Mouse (Mus musculus) liver, adult 2 months (tissue): ENCODE results near the gene Fam219a. TPM values are rescaled to one million over a fixed set of nuclear protein-coding genes. Genes with fewer than 3 reads are reported as not detected.

Source experiments
- DNase-seq: peaks from one replicate; pipeline ENCODE4 v3.0.0-alpha.2; 2011; ENCODE audit warnings: low read depth, low spot score; ENCODE audit errors: extremely low read depth
- H3K27ac ChIP-seq: fragments of 200-500 bp; replicated peaks from 2 replicates; pipeline ENCODE4 v1.5.1; 2012; ENCODE audit warnings: low read depth, mild to moderate bottlenecking, control low read depth, inconsistent platforms, low read length; ENCODE audit not compliant: insufficient read depth
- H3K27me3 ChIP-seq: fragments of 200-500 bp; 2 replicates; pipeline ENCODE4 v1.6.1; 2012; ENCODE audit warnings: mild to moderate bottlenecking, moderate library complexity, low read length, inconsistent platforms; ENCODE audit not compliant: control insufficient read depth, insufficient read depth
- H3K36me3 ChIP-seq: fragments of 200-500 bp; 2 replicates; pipeline ENCODE4 v1.6.1; 2012; ENCODE audit warnings: low read length, inconsistent platforms; ENCODE audit not compliant: control insufficient read depth, insufficient read depth
- H3K4me1 ChIP-seq: fragments of 200-500 bp; 2 replicates; pipeline ENCODE4 v1.6.1; 2011; ENCODE audit warnings: low read length; ENCODE audit not compliant: control insufficient read depth, insufficient read depth
- H3K4me3 ChIP-seq: fragments of 200-500 bp; 2 replicates; pipeline ENCODE4 v1.5.1; 2011; ENCODE audit warnings: low read depth, mild to moderate bottlenecking, control low read depth, low read length, moderate library complexity; ENCODE audit not compliant: insufficient read depth
- H3K79me2 ChIP-seq: fragments of 200-500 bp; 2 replicates; pipeline ENCODE4 v1.6.1; 2012; ENCODE audit warnings: inconsistent platforms, mild to moderate bottlenecking, low read length, moderate library complexity; ENCODE audit not compliant: control insufficient read depth, insufficient read depth
- H3K9ac ChIP-seq: fragments of 200-500 bp; 2 replicates; pipeline ENCODE4 v1.6.1; 2012; ENCODE audit warnings: low read depth, mild to moderate bottlenecking, control low read depth, inconsistent platforms, low read length
- CTCF ChIP-seq: fragments of 200-500 bp; IDR thresholded peaks from 2 replicates; pipeline ENCODE4 v1.5.1; 2011; ENCODE audit warnings: low read depth, low read length, control low read depth
- POLR2A ChIP-seq: fragments of 200-500 bp; IDR thresholded peaks from 2 replicates; pipeline ENCODE4 v1.6.1; 2011; ENCODE audit warnings: low read length, control low read depth; ENCODE audit not compliant: insufficient read depth; ENCODE audit errors: extremely low read depth
- WGBS: fragments of 180-500 bp; shearing (Covaris S2); methylation state at CpG from one replicate; pipeline ENCODE4 v1.1.7; 2018; 5-methylcytosine and 5-hydroxymethylcytosine counted together
- polyA plus RNA-seq: library from polyadenylated mRNA; depleted of rRNA; stranded (reverse); fragments of >200 nt; gene quantifications from 2 replicates; pipeline ENCODE4 v1.2.3, GENCODE M21; 2012
- total RNA-seq: library from RNA; depleted of rRNA; stranded (reverse); fragments of >200 nt; gene quantifications from 2 replicates; pipeline ENCODE4 v1.2.3, GENCODE M21; 2014

Gene Fam219a
- total and polyA plus RNA-seq, 2 experiments: 1.5 to 6.5 TPM

DNA sequence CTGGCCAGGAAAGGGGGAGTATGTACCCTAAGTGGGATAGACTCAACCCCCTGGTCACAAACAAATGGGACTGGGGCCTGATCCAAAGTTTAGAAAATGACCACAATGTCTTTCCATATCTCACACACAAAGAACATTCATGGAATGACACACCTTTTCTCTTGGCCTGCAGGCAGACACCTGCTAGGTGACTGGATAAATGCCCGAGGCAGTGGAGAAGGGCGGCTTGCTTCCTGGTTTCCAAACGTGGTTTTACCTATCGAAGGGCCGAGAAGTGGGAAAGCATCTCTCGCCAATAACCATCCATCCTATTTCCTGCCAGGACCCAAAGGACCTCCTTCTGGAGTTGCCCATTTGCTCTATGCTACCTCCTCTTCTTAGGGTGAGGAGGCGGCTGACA is 76.4 kb downstream of the Fam219a start:
- H3K79me2 ChIP-seq: peaks cover 4% of the 10 kb centered on the region; the same call in 1 of the 2 replicates
- H3K27ac ChIP-seq: peak overlapping the region; percentile 87; the same call in 1 of the 2 replicates
- H3K4me1 ChIP-seq: peaks cover 35% of the 10 kb centered on the region
- no peaks in the 10 kb centered on the region for H3K27me3 ChIP-seq
- 80% methylated on average over 7 of the region's 7 CpGs for WGBS
- no peaks in the 10 kb centered on the region for H3K36me3 ChIP-seq
- DNase-seq: no peak
- H3K9ac ChIP-seq: no peak overlapping the region
- no peak for TF ChIP-seq POLR2A
- no peak for TF ChIP-seq CTCF
- H3K4me3 ChIP-seq: no peak overlapping the region

DNA sequence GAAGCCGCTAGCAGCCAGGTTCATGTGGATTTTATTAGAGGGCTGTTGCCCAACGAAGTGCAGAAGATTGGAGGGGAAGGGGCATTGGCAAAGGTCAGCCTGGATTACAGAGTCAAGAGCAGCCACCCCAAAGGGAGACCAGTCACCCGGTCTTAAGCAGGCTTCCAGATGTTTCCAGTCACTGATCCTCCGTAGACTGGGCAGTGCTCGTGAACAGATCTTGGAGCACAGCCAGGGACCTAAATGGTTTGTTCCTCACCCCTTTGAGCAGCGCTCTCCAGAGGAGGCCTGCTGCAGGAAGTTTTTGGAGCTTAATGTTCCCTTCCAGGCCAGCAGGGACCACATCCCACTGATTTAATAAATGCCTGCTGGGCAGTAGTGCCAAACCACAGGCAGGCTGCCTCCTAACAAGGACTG is 87.7 kb downstream of the Fam219a start:
- no peaks in the 10 kb centered on the region for H3K4me1 ChIP-seq
- no peaks in the 10 kb centered on the region for H3K27me3 ChIP-seq
- WGBS: 80% methylated on average over 6 of the region's 6 CpGs
- H3K36me3 ChIP-seq: peaks cover 6% of the 10 kb centered on the region; the same call in 1 of the 2 replicates
- no peak for TF ChIP-seq CTCF
- no peak for TF ChIP-seq POLR2A
- H3K9ac ChIP-seq: no peak overlapping the region
- peak; percentile 21 for DNase-seq
- H3K27ac ChIP-seq: no peak overlapping the region; the same call in 1 of the 2 replicates
- H3K79me2 ChIP-seq: no peaks in the 10 kb centered on the region
- H3K4me3 ChIP-seq: no peak overlapping the region

DNA sequence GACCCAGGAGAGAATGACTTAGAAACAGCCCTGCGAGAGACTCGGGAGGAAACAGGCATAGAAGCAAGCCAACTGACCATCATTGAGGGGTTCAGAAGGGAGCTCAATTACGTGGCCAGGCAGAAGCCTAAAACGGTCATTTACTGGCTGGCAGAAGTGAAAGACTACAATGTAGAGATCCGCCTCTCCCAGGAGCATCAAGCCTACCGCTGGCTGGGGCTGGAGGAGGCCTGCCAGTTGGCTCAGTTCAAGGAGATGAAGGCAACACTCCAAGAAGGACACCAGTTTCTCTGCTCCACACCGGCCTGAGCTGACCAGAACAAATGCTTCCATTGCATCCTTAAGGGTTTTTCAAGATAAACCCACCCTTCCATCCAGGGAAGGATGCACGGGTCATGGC is 89.1 kb downstream of the Fam219a start:
- no peak overlapping the region for H3K27ac ChIP-seq
- no peak overlapping the region for H3K4me3 ChIP-seq
- TF ChIP-seq CTCF (no peak), POLR2A (no peak)
- no peak overlapping the region for H3K9ac ChIP-seq
- 81% methylated on average over 8 of the region's 8 CpGs for WGBS
- DNase-seq: no peak
- no peaks in the 10 kb centered on the region for H3K4me1 ChIP-seq
- H3K79me2 ChIP-seq: no peaks in the 10 kb centered on the region
- no peaks in the 10 kb centered on the region for H3K27me3 ChIP-seq
- peaks cover 6% of the 10 kb centered on the region; the same call in 1 of the 2 replicates for H3K36me3 ChIP-seq

DNA sequence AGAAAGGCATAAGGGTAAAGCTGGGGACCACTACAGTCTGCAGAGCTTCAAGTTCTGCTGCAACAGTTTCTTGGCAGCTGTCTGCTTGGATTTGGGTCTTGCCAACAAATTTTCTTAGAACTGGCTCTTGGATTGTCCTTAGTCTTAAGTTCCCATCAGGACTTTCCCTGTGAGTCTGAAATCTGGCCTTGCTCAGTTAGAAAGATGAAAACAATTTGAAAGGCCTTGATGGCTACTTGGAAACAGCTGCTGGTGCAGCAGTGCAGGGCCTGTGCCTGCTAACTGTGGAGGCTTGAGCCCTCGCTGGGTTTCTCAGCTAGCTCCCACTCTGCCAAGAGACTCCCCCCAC is 89.9 kb downstream of the Fam219a start:
- H3K27me3 ChIP-seq: no peaks in the 10 kb centered on the region
- TF ChIP-seq CTCF: no peak
- TF ChIP-seq POLR2A: no peak

DNA sequence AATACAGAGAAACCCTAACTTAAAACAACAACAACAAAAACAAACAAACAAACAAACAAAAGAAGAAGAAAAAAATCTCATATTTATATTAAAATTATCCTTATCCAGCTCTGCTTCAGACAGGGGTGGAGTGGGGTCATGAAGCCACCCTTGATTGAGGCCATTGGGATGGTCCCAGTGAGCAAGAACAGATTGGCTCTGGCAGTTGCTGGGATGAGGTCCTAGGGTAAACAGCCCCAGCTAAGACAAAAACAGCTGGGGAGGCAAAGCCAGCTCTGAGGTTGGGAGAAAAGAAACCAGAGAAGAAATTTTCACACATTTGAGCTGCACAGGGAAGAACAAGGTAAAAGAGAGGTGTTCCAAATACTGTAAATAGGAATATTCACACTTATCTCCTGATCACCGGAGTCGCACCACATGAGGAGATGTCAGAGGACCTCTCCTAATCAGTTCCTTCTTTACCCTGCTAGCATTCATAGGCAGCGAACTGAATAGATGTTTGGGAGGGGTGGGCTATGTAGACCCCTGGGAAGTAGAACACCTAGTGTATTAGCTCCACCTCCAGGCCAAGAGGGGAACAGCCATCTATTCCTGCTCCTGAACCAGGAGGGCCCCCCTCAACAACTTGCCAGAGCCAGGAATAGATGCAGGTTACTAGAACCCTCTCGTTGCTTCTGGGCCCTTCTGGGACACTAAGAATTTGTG is 90.4 kb downstream of the Fam219a start:
- Histone ChIP-seq H3K27ac (no peak overlapping the region), H3K9ac (no peak overlapping the region), H3K36me3 (peaks cover 6% of the 10 kb centered on the region; the same call in 1 of the 2 replicates), H3K27me3 (no peaks in the 10 kb centered on the region), H3K4me1 (no peaks in the 10 kb centered on the region), H3K4me3 (no peak overlapping the region), H3K79me2 (no peaks in the 10 kb centered on the region)
- TF ChIP-seq CTCF (no peak), POLR2A (no peak)
- WGBS: 83% methylated on average over 4 of the region's 4 CpGs
- DNase-seq: no peak

More for the DNA sequence above, 89.9 kb downstream of the Fam219a start:
- peak; percentile 15 for DNase-seq
- Histone ChIP-seq H3K79me2 (no peaks in the 10 kb centered on the region), H3K36me3 (peaks cover 6% of the 10 kb centered on the region; the same call in 1 of the 2 replicates), H3K4me3 (no peak overlapping the region), H3K27ac (no peak overlapping the region), H3K9ac (no peak overlapping the region), H3K4me1 (no peaks in the 10 kb centered on the region)
- 86% methylated on average over 1 of the region's 1 CpGs for WGBS

DNA sequence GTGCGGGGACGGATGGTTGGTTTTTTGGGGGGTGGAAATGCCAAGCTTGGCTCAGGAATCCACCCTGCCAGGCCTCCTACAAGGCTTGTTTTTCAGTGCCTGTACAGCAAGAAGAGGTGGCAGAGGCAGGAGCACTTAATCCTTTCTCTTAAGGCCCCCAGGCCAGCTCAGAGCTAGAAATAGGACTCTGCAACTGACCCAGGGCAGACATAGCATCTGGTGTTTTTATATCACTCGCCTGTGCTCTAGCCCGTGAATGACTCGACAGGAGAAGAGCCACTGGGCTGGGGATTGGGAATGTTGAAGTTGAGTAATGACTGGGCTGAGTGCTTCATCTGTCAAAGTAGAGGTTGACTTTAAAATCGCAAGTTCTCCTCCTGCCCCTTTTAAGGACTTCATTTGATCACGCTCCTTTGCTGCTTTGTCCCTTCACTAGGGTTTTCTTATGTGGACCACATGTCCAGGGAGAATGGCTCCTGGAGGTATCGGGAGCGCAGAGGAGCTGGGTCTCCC is 91.6 kb downstream of the Fam219a start:
- no peaks in the 10 kb centered on the region for H3K27me3 ChIP-seq
- no peak overlapping the region for H3K9ac ChIP-seq
- H3K36me3 ChIP-seq: peaks cover 6% of the 10 kb centered on the region; the same call in 1 of the 2 replicates
- TF ChIP-seq CTCF (no peak), POLR2A (no peak)
- no peak for DNase-seq
- no peaks in the 10 kb centered on the region for H3K79me2 ChIP-seq
- no peak overlapping the region for H3K27ac ChIP-seq
- no peaks in the 10 kb centered on the region for H3K4me1 ChIP-seq
- 97% methylated on average over 9 of the region's 9 CpGs for WGBS
- H3K4me3 ChIP-seq: no peak overlapping the region
